8 mouse cellular contexts compared by ENCODE assay signal in the genomic region with DNA sequence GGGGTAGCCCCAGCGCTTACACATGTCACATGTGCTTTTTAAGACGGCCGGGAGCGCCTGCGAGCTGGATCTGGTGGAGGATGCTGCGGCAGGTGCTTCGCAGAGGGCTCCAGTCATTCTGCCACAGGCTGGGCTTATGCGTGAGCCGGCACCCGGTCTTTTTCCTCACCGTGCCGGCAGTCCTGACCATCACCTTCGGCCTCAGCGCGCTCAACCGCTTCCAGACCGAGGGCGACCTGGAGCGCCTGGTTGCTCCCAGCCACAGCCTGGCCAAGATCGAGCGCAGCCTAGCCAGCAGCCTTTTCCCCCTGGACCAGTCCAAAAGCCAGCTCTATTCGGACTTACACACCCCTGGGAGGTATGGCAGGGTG. TPM values are rescaled to one million over a fixed set of nuclear protein-coding genes. Genes with fewer than 3 reads are reported as not detected.
DNase-seq lines count a peak whose midpoint lies in the region; ATAC-seq and TF ChIP-seq lines count a peak whose summit lies in the region.

No protein-coding gene starts in this region.

- peak overlapping the region; percentile 55 to 69 for H3K4me3 ChIP-seq in heart, embryonic 14.5 days (ENCODE audit: control insufficient read depth in 1 of 2, insufficient read depth in 1 of 2, low read depth in 1 of 2, low read length in 2 of 2)
- H3K4me3 ChIP-seq in embryonic facial prominence, embryonic 14.5 days (ENCODE audit: low read depth, low read length), result peak overlapping the region; percentile 59
- H3K4me3 ChIP-seq in intestine, postnatal 0 days (ENCODE audit: low read depth, low read length), result peak overlapping the region; percentile 43
- peak overlapping the region; percentile 66 for H3K4me3 ChIP-seq in midbrain, embryonic 14.5 days (replicated peaks; ENCODE audit: low read depth, low read length)

- ATAC-seq in heart, embryonic 14.5 days (ENCODE audit: insufficient number of reproducible peaks, insufficient read depth, low FRiP score, low read depth), result peak; percentile 17; the same call in 1 of the 2 replicates
- ATAC-seq in embryonic facial prominence, embryonic 14.5 days (ENCODE audit: low read depth), result peak; percentile 66
- ATAC-seq in intestine, postnatal 0 days, result no peak
- ATAC-seq in midbrain, embryonic 14.5 days (ENCODE audit: low FRiP score, low TSS enrichment), result peak; percentile 81
- ATAC-seq in erythroblast, adult 5-6 weeks (replicated peaks; ENCODE audit: low FRiP score, poor library complexity, severe bottlenecking), result no peak

- TF ChIP-seq CTCF in intestine, postnatal 0 days (IDR thresholded peaks at IDR 0.05; ENCODE audit: low read depth), result no peak

- H3K27ac ChIP-seq in heart, embryonic 14.5 days (replicated peaks in 1 of 2; ENCODE audit: control insufficient read depth in 1 of 2, insufficient read depth in 1 of 2, low read depth in 2 of 2, low read length in 2 of 2), result no peak overlapping the region
- no peak overlapping the region for H3K27ac ChIP-seq in embryonic facial prominence, embryonic 14.5 days (replicated peaks; ENCODE audit: low read depth, low read length)
- no peak overlapping the region for H3K27ac ChIP-seq in intestine, postnatal 0 days (ENCODE audit: low read depth, low read length)
- H3K27ac ChIP-seq in midbrain, embryonic 14.5 days (replicated peaks; ENCODE audit: low read depth, low read length), result peak overlapping the region; percentile 78

- peaks cover 40% of the 10 kb centered on the region for H3K27me3 ChIP-seq in heart, embryonic 14.5 days (ENCODE audit: control insufficient read depth, insufficient read depth, low read length)
- peaks cover 14% of the 10 kb centered on the region; the same call in 1 of the 2 replicates for H3K27me3 ChIP-seq in embryonic facial prominence, embryonic 14.5 days (replicated peaks; ENCODE audit: control insufficient read depth, insufficient read depth, low read length)
- H3K27me3 ChIP-seq in intestine, postnatal 0 days (replicated peaks; ENCODE audit: control insufficient read depth, insufficient read depth, low read length), result peaks cover 10% of the 10 kb centered on the region
- H3K27me3 ChIP-seq in midbrain, embryonic 14.5 days (ENCODE audit: control insufficient read depth, insufficient read depth, low read length), result no peaks in the 10 kb centered on the region

- H3K9me3 ChIP-seq in heart, embryonic 14.5 days (ENCODE audit: control insufficient read depth, low read length), result no peaks in the 10 kb centered on the region
- H3K9me3 ChIP-seq in embryonic facial prominence, embryonic 14.5 days (ENCODE audit: control insufficient read depth, low read length), result no peaks in the 10 kb centered on the region
- H3K9me3 ChIP-seq in intestine, postnatal 0 days (ENCODE audit: control insufficient read depth), result no peaks in the 10 kb centered on the region
- no peaks in the 10 kb centered on the region for H3K9me3 ChIP-seq in midbrain, embryonic 14.5 days (ENCODE audit: control insufficient read depth, low read length)

- H3K36me3 ChIP-seq in heart, embryonic 14.5 days (ENCODE audit: control insufficient read depth, insufficient read depth, low read length), result no peaks in the 10 kb centered on the region
- H3K36me3 ChIP-seq in embryonic facial prominence, embryonic 14.5 days (ENCODE audit: control insufficient read depth, insufficient read depth, low read length), result no peaks in the 10 kb centered on the region
- H3K36me3 ChIP-seq in intestine, postnatal 0 days (ENCODE audit: control insufficient read depth, insufficient read depth), result no peaks in the 10 kb centered on the region
- no peaks in the 10 kb centered on the region for H3K36me3 ChIP-seq in midbrain, embryonic 14.5 days (ENCODE audit: control insufficient read depth, insufficient read depth, low read length)

- peaks cover 3 to 7% of the 10 kb centered on the region in 2 experiments; a peak in 3 of 4 replicates for H3K4me1 ChIP-seq in heart, embryonic 14.5 days (ENCODE audit: control insufficient read depth in 2 of 2, insufficient read depth in 2 of 2, low read length in 2 of 2)
- peaks cover 10% of the 10 kb centered on the region; the same call in 1 of the 2 replicates for H3K4me1 ChIP-seq in embryonic facial prominence, embryonic 14.5 days (ENCODE audit: control insufficient read depth, insufficient read depth, low read length)
- no peaks in the 10 kb centered on the region for H3K4me1 ChIP-seq in intestine, postnatal 0 days (replicated peaks; ENCODE audit: control insufficient read depth, insufficient read depth, low read length)
- H3K4me1 ChIP-seq in midbrain, embryonic 14.5 days (ENCODE audit: control insufficient read depth, insufficient read depth, low read length), result no peaks in the 10 kb centered on the region; the same call in 1 of the 2 replicates

- peak overlapping the region; percentile 97 for H3K4me2 ChIP-seq in heart, embryonic 14.5 days (ENCODE audit: low read length)
- H3K4me2 ChIP-seq in embryonic facial prominence, embryonic 14.5 days (ENCODE audit: low read depth, low read length), result peak overlapping the region; percentile 90
- H3K4me2 ChIP-seq in intestine, postnatal 0 days (replicated peaks; ENCODE audit: low read depth), result peak overlapping the region; percentile 70
- peak overlapping the region; percentile 73 for H3K4me2 ChIP-seq in midbrain, embryonic 14.5 days (ENCODE audit: low read length)

- DNase-seq in heart, adult 8-10 months (ENCODE audit: low spot score), result no peak
- DNase-seq in R1 (ENCODE audit: low read depth, low spot score), result peak; percentile 45
- no peak for DNase-seq in embryonic facial prominence, embryonic 14.5 days (ENCODE audit: low spot score)
- peak; percentile 77 for DNase-seq in midbrain, embryonic 14.5 days
- no peak for DNase-seq in thymus, postnatal 14 days

- 3% methylated on average over 22 of the region's 22 CpGs for WGBS in heart, embryonic 14.5 days
- 1% methylated on average over 16 of the region's 22 CpGs for WGBS in embryonic facial prominence, embryonic 14.5 days
- WGBS in intestine, postnatal 0 days, result 3% methylated on average over 22 of the region's 22 CpGs
- WGBS in midbrain, embryonic 14.5 days, result under 1% methylated on average over 22 of the region's 22 CpGs

- H3K9ac ChIP-seq in heart, embryonic 14.5 days (ENCODE audit: low read length), result peak overlapping the region; percentile 59; the same call in 1 of the 2 replicates
- H3K9ac ChIP-seq in embryonic facial prominence, embryonic 14.5 days (ENCODE audit: low read depth, low read length), result peak overlapping the region; percentile 66
- H3K9ac ChIP-seq in intestine, postnatal 0 days (ENCODE audit: low read depth, low read length), result no peak overlapping the region
- H3K9ac ChIP-seq in midbrain, embryonic 14.5 days (replicated peaks; ENCODE audit: low read length), result peak overlapping the region; percentile 72

RNA-seq across cellular contexts. Expression of a gene that starts 0.8 kb away (rescaled TPM):
- 0.12 TPM in 1 of 2 replicates, not detected in the other for polyA plus RNA-seq in heart, embryonic 14.5 days (2014; fragmentation: Nextera tagmentation; extraction: Ambion mirVana)
- not detected for total RNA-seq in heart, adult 8-10 months (2022)
- 1.5 and 1.8 TPM in 2 replicates for polyA plus RNA-seq in embryonic facial prominence, embryonic 14.5 days (2014; fragmentation: Nextera tagmentation; extraction: Ambion mirVana)
- 0.08 and 0.16 TPM in 2 replicates for polyA plus RNA-seq in intestine, postnatal 0 days (2015; fragmentation: Nextera tagmentation; extraction: Ambion mirVana)
- 9.4 and 11.4 TPM in 2 replicates for polyA plus RNA-seq in midbrain, embryonic 14.5 days (2014; fragmentation: Nextera tagmentation; extraction: Ambion mirVana)
- total RNA-seq in erythroblast, adult 5-6 weeks (2015; ENCODE audit: low replicate concordance), result not detected in 2 replicates
- total RNA-seq in erythroblast, adult 5-6 weeks (2017; ENCODE audit: low replicate concordance), result not detected in 2 replicates

Comparison
In these comparisons a context has a peak if more than half of its experiments do, and no peak if none do; other contexts are left out.
1. ATAC-seq: peak in heart, embryonic 14.5 days (single experiment), embryonic facial prominence, embryonic 14.5 days (single experiment) and midbrain, embryonic 14.5 days (single experiment); none in intestine, postnatal 0 days (single experiment) and erythroblast, adult 5-6 weeks (single experiment).
2. DNase-seq: peak in R1 (single experiment) and midbrain, embryonic 14.5 days (single experiment); none in heart, adult 8-10 months (single experiment), embryonic facial prominence, embryonic 14.5 days (single experiment) and thymus, postnatal 14 days (single experiment).
3. Peak in every context shown above with its lines, with median percentiles within 50 percentile points of each other: H3K4me2 ChIP-seq and H3K4me3 ChIP-seq.